Mouse (Mus musculus) kidney, adult 18-20 months (tissue): ENCODE data around the gene Gm13420.

ENCODE experiments used
- DNase-seq: peaks from one replicate; pipeline ENCODE4 v3.0.0; 2021

The Gm13420 gene

DNA sequence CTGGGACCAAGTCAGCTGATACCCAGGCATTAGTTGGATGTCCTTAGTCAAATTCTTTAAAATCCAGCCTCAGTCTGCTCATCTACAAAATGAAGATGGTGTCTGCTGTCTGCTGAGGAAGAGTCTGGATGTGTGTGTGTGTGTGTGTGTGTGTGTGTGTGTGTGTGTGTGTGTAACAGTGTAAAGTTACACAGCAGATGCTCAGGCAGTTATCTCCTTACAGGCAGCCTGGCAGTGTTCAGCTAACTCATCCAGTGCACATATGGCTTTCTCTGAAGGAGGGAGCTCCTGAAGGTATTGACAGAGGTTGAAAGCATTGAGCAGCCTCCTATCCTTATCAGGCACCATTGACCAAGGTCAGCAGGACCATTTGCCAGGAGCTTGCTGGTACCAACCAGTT, 50.6 kb downstream of the Gm13420 start:
- DNase-seq: no peak

DNA sequence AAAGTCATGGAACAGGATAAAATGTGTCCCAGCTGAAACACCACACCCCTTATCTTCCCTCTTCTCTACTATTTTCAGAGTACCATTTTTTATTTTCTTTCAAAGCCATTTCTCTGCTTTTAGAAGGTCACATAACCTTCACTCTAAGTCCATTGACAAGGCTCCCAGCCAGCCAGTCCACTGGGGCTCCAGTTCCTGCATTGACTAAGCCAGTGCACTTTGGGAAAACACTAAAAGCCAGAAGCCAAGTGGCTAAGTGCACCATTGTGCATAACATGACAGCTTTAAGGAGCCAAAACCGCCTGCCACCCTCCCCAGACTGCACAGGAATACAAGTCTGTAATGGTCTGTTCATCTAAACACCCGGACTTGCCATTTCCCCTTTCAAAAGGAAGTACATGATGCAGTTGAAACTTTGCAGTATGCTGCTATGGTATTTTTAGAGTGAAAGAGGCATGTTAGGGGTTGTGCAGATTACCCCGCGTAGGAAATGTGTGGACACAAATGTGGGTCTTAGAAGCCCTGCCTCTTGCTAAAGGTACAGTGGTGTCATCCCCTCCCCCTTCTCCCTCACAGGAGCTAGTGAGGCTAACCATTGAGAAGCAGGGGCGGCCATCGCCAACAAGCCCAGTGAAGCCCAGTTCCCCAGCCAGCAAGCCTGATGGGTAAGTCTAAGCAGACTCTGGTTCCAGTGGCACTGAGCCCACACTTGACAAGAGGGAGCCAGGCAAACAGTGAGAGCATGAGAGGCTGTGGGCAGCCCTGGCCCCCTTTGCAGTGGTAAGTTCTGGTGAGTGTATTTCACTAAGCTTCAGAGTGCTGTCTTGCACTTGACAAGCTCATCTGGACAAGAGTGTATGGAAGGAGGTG, 52.8 kb downstream of the Gm13420 start:
- DNase-seq: no peak

DNA sequence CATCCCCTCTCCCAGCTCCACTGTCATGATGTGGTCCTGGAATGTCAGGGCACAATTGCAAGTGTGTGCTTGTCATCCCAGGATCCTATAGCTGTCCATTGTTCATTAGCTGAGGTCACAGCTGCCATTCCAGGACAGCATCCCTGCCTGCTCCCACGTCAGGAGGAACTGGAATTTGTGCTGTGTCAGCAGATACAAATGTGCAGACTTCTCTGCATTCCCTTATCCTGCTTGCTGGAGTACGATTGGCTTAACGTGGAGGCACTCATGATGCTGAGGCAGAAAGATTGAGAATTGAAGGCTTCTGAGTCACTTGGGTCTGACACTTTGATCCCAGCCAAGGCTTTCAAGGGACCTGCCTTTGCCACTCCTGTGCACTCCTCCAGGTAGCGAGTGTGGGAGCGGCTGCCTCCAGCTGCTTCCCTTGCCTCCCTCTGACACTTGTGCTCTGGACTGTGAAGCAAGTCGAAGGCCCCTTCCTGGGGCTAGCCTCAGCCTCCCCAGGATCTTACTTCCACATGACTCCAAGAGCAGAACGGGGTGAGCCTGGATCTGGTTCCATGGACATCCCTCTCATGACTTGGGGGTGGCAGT, 55.2 kb downstream of the Gm13420 start:
- no peak for DNase-seq
